Mouse (Mus musculus) brain, embryonic 14.5 days (tissue): Measurements from ENCODE around the gene Fam189b.

Experiments
- CTCF ChIP-seq: fragments of 200-500 bp; IDR thresholded peaks from 2 replicates; pipeline ENCODE4 v1.5.1; 2012; ENCODE audit warnings: inconsistent platforms, mild to moderate bottlenecking, moderate library complexity, borderline replicate concordance; ENCODE audit not compliant: insufficient read depth, insufficient read length; ENCODE audit errors: extremely low read depth
- POLR2A ChIP-seq: fragments of 200-500 bp; IDR thresholded peaks from 2 replicates; pipeline ENCODE4 v1.6.1; 2012; ENCODE audit warnings: mild to moderate bottlenecking, inconsistent platforms, borderline replicate concordance; ENCODE audit not compliant: poor library complexity, insufficient read depth, insufficient read length, severe bottlenecking; ENCODE audit errors: extremely low read depth

DNA sequence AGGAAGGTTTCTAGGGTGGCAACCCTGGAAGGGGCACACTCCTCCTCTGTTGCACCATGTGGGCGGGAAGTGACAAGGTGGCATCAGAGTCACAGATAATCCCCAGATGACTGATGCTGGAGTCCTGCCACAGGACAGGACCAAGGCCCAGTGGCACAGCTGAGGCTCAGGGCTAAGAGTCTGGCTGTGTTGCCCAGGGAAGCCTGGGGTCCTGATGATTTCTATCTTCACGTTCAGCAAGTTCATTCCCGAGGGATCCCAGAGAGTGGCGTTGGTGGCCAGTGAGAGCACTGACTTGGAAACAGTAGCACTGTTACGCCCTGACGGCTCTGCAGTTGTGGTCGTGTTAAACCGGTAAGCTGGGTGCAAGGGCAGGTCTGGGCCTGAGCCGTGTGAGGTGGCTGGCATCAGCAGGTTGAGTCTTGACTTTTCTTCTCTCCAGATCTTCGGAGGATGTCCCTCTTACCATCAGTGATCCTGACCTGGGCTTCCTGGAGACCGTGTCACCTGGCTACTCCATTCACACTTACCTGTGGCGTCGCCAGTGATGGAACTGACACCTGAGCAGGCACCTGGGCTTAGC is 25.2 kb downstream of the Fam189b start:
- no peak for TF ChIP-seq POLR2A
- TF ChIP-seq CTCF: no peak
